Mouse (Mus musculus) ES-Bruce4 (cell line): ENCODE data around the gene Got2. TPM values are rescaled to one million over a fixed set of nuclear protein-coding genes. Genes with fewer than 3 reads are reported as not detected.
A peak's percentile ranks its signal among the peaks of the same experiment; 100 is the strongest.

ENCODE experiments used
- H3K27ac ChIP-seq: 2 replicates; pipeline ENCODE4 v1.5.1; 2012; ENCODE audit warnings: low read length, inconsistent platforms; ENCODE audit not compliant: insufficient read depth
- H3K27me3 ChIP-seq: 2 replicates; pipeline ENCODE4 v1.6.1; 2012; ENCODE audit warnings: mild to moderate bottlenecking, low read length, inconsistent platforms; ENCODE audit not compliant: control insufficient read depth, poor library complexity, insufficient read depth, severe bottlenecking
- H3K36me3 ChIP-seq: 2 replicates; pipeline ENCODE4 v1.6.1; 2012; ENCODE audit warnings: inconsistent platforms, mild to moderate bottlenecking, low read length, moderate library complexity; ENCODE audit not compliant: control insufficient read depth, poor library complexity, insufficient read depth, severe bottlenecking
- H3K4me1 ChIP-seq: one replicate; pipeline ENCODE4 v1.8.1; 2011; ENCODE audit warnings: low read length; ENCODE audit not compliant: control insufficient read depth, insufficient read depth
- H3K4me3 ChIP-seq: 2 replicates; pipeline ENCODE4 v1.5.1; 2011; ENCODE audit warnings: low read depth, mild to moderate bottlenecking, low read length
- H3K9ac ChIP-seq: 2 replicates; pipeline ENCODE4 v1.6.1; 2012; ENCODE audit warnings: low read depth, mild to moderate bottlenecking, inconsistent platforms; ENCODE audit not compliant: poor library complexity, severe bottlenecking
- H3K9me3 ChIP-seq: replicated peaks from 2 replicates; pipeline ENCODE4 v1.6.1; 2012; ENCODE audit warnings: mild to moderate bottlenecking, low read length, inconsistent platforms; ENCODE audit not compliant: control insufficient read depth, poor library complexity, insufficient read depth, severe bottlenecking
- CTCF ChIP-seq: IDR thresholded peaks from one replicate; pipeline ENCODE4 v1.8.1; 2011; ENCODE audit warnings: low read depth, low read length
- EP300 ChIP-seq: IDR thresholded peaks from 2 replicates; pipeline ENCODE4 v1.6.1; 2011; ENCODE audit warnings: low read depth, low read length; ENCODE audit not compliant: insufficient read depth
- POLR2A ChIP-seq: IDR thresholded peaks from one replicate; pipeline ENCODE4 v1.8.1; 2011; ENCODE audit warnings: low read length; ENCODE audit not compliant: insufficient read depth
- polyA plus RNA-seq: library from polyadenylated mRNA; stranded (reverse); fragments of >200 nt; gene quantifications from 2 replicates; pipeline ENCODE4 v1.2.4, GENCODE M21; 2011; ENCODE audit warnings: low read depth; ENCODE audit not compliant: missing spikeins, insufficient read depth, insufficient read length

The Got2 gene
- polyA plus RNA-seq, 1 experiment, result 190 TPM

DNA sequence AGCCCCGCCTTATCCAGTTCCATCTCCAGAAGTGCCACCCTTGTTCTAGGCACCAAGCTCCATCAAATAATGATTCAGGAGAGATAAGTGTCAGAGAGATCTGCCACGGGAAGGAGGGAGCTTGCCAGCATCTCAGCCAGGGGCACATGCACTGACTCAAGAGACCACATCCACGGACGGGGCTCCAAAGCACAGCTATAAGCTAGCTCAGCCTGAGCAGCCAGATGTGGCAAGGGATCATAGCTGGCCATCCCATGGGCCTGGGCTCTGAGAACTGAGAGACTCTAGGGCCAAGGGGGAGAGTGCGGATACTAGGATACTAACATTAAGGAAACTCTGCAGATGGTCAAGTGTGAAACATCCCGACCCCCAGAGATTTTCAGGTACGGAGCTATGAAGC is 43.3 kb downstream of the Got2 start:
- TF ChIP-seq CTCF (no peak), POLR2A (no peak), EP300 (no peak)
- no peaks in the 10 kb centered on the region for H3K27me3 ChIP-seq
- H3K9ac ChIP-seq, result no peak overlapping the region
- no peaks in the 10 kb centered on the region for H3K9me3 ChIP-seq
- H3K27ac ChIP-seq, result no peak overlapping the region
- peaks cover 32% of the 10 kb centered on the region for H3K36me3 ChIP-seq
- H3K4me1 ChIP-seq, result no peaks in the 10 kb centered on the region
- H3K4me3 ChIP-seq, result no peak overlapping the region

DNA sequence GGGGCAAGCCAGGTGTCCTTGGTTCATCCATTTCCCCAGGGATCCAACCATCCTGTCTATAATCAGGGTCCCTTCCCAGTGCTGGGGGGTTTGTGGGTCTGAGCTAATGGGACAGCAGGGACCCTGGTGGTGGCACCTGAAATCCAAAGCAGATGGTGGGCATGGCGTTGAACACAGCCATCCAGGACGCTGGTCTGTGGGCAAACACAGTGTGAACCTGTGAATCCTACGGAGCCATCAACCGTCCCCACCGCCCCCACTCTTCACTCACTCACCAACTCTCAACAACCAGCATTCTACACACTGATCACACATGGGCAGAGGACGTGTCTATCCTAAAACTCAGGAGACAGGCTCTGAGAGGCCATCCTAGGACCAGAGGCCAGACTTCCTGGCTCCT is 44.4 kb downstream of the Got2 start:
- no peak overlapping the region for H3K4me3 ChIP-seq

DNA sequence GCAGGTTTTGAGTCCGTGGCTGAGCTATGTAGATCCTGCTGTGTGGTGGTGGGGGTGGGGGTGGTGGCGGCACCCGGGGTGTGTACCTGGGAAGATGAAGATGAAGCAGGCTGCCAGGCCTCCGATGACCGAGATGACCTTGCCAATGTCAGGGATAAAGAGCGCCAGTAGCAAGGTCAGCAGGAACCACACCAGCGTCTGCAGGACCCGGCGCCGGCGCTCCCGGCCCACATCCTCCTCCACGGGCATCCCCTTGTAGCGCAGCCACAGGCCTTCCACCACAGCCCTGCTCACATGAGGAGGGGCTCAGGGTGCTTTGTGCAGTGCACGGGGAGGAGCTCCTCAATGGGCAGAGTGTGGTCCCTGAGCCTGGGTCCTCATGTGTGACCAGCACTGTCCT is 46.9 kb downstream of the Got2 start:
- TF ChIP-seq EP300 (no peak), CTCF (no peak), POLR2A (no peak)

More for the DNA sequence above, 44.4 kb downstream of the Got2 start:
- TF ChIP-seq POLR2A, result no peak
- TF ChIP-seq EP300, result no peak
- TF ChIP-seq CTCF, result no peak
- Histone ChIP-seq H3K36me3 (peaks cover 36% of the 10 kb centered on the region), H3K9ac (no peak overlapping the region), H3K27me3 (no peaks in the 10 kb centered on the region), H3K27ac (no peak overlapping the region), H3K4me1 (no peaks in the 10 kb centered on the region), H3K9me3 (no peaks in the 10 kb centered on the region)

GRCm38 (mm10) chr8:95839289-95839688 is 49.1 kb downstream of the Got2 start:
- no peaks in the 10 kb centered on the region for H3K27me3 ChIP-seq
- H3K27ac ChIP-seq, result no peak overlapping the region
- H3K9ac ChIP-seq, result no peak overlapping the region
- TF ChIP-seq CTCF (no peak), POLR2A (no peak)
- peaks cover 36% of the 10 kb centered on the region for H3K36me3 ChIP-seq
- peaks cover 3% of the 10 kb centered on the region for H3K4me1 ChIP-seq
- no peaks in the 10 kb centered on the region for H3K9me3 ChIP-seq
- no peak overlapping the region for H3K4me3 ChIP-seq

More for the DNA sequence above, 46.9 kb downstream of the Got2 start:
- Histone ChIP-seq H3K36me3 (peaks cover 45% of the 10 kb centered on the region), H3K27ac (no peak overlapping the region), H3K4me1 (no peaks in the 10 kb centered on the region), H3K27me3 (no peaks in the 10 kb centered on the region), H3K4me3 (no peak overlapping the region), H3K9me3 (no peaks in the 10 kb centered on the region), H3K9ac (no peak overlapping the region)

- Histone ChIP-seq H3K9me3 (no peaks in the 10 kb centered on the region), H3K27ac (no peak overlapping the region), H3K36me3 (peaks cover 29% of the 10 kb centered on the region), H3K9ac (no peak overlapping the region), H3K4me3 (no peak overlapping the region), H3K27me3 (no peaks in the 10 kb centered on the region), H3K4me1 (peaks cover 7% of the 10 kb centered on the region)
- TF ChIP-seq EP300, result no peak
- TF ChIP-seq POLR2A, result no peak
- no peak for TF ChIP-seq CTCF
Measured at GRCm38 (mm10) chr8:95837266-95837665, 51.1 kb downstream of the Got2 start.

- Histone ChIP-seq H3K4me3 (no peak overlapping the region), H3K36me3 (peaks cover 17% of the 10 kb centered on the region), H3K27me3 (no peaks in the 10 kb centered on the region), H3K9ac (no peak overlapping the region), H3K27ac (no peak overlapping the region), H3K9me3 (no peaks in the 10 kb centered on the region), H3K4me1 (peaks cover 7% of the 10 kb centered on the region)
- no peak for TF ChIP-seq EP300
- no peak for TF ChIP-seq CTCF
Measured at GRCm38 (mm10) chr8:95835891-95836290, 52.5 kb downstream of the Got2 start.

DNA sequence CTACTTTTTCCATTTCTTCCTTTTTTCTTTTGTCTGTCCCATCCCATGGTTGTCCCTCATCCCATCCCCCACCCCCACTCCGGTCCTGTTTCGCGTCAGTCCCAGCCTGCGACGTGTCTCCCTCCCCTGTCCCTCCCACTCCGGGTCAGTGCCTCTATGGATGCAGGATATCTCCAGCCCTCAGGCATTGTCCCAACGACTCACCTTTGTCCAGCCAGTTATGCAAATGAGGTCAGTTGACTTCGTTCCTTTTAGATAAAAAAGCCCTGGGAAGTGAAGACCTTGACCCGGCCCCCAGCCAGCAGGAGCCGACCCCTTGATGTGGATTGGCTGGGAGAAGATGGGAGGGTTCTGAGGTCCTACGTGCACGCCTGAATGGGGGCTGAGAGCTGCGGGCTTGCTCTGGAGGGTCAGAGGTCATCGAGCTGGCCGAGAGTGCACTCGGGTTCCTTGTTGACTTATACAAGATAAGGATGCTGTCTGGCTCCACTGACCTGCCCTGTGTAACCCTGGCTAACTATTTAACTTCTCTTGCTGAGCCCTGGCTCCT is 54.8 kb downstream of the Got2 start:
- H3K4me3 ChIP-seq, result peak overlapping the region; percentile 43
- no peaks in the 10 kb centered on the region for H3K27me3 ChIP-seq
- H3K9ac ChIP-seq, result peak overlapping the region; percentile 49
- peaks cover 9% of the 10 kb centered on the region; the same call in 1 of the 2 replicates for H3K36me3 ChIP-seq
- TF ChIP-seq CTCF (no peak), EP300 (peak; percentile 99), POLR2A (peak; percentile 26)
- peaks cover 10% of the 10 kb centered on the region for H3K4me1 ChIP-seq
- H3K9me3 ChIP-seq, result no peaks in the 10 kb centered on the region
- H3K27ac ChIP-seq, result peak overlapping the region; percentile 84
